Mouse (Mus musculus) myocyte (in vitro differentiated cells): ENCODE data around the gene Zfp526.
A peak's percentile ranks its signal among the peaks of the same experiment; 100 is the strongest.

Experiments used
- CEBPB ChIP-seq: IDR thresholded peaks from 2 replicates; pipeline ENCODE4 v1.6.1; 2011; ENCODE audit warnings: mild to moderate bottlenecking, moderate library complexity; ENCODE audit not compliant: poor library complexity, insufficient read depth, severe bottlenecking
- E2F4 ChIP-seq: IDR thresholded peaks from one replicate; pipeline ENCODE4 v1.6.1; 2011; ENCODE audit warnings: mild to moderate bottlenecking, control low read depth, moderate library complexity; ENCODE audit not compliant: insufficient read depth
- MAX ChIP-seq: IDR thresholded peaks from one replicate; pipeline ENCODE4 v1.6.1; 2011; ENCODE audit warnings: low read depth, mild to moderate bottlenecking, control low read depth
- MYOD1 ChIP-seq, 3 experiments: IDR thresholded peaks; one replicate each; pipeline ENCODE4 v1.6.1; 2011; ENCODE audit warnings: control low read depth in 2 of 3, low read depth in 2 of 3, mild to moderate bottlenecking in 2 of 3, moderate library complexity in 1 of 3; ENCODE audit not compliant: insufficient read length in 2 of 3, control insufficient read depth in 1 of 3
- MYOG ChIP-seq, 3 experiments: IDR thresholded peaks; one replicate each; pipeline ENCODE4 v1.6.1; 2011; ENCODE audit warnings: control low read depth in 2 of 3, low read depth in 2 of 3, mild to moderate bottlenecking in 2 of 3; ENCODE audit not compliant: insufficient read length in 2 of 3, control insufficient read depth in 1 of 3, insufficient read depth in 1 of 3
- POLR2A ChIP-seq: IDR thresholded peaks from one replicate; pipeline ENCODE4 v1.6.1; 2011; ENCODE audit warnings: low read depth, mild to moderate bottlenecking, control low read depth, moderate library complexity; ENCODE audit not compliant: insufficient read length
- POLR2AphosphoS2 ChIP-seq: IDR thresholded peaks from one replicate; pipeline ENCODE4 v1.6.1; 2011; ENCODE audit warnings: low read depth, control low read depth; ENCODE audit not compliant: insufficient read length
- USF1 ChIP-seq: IDR thresholded peaks from one replicate; pipeline ENCODE4 v1.6.1; 2011; ENCODE audit warnings: low read depth, mild to moderate bottlenecking, control low read depth, moderate library complexity

DNA sequence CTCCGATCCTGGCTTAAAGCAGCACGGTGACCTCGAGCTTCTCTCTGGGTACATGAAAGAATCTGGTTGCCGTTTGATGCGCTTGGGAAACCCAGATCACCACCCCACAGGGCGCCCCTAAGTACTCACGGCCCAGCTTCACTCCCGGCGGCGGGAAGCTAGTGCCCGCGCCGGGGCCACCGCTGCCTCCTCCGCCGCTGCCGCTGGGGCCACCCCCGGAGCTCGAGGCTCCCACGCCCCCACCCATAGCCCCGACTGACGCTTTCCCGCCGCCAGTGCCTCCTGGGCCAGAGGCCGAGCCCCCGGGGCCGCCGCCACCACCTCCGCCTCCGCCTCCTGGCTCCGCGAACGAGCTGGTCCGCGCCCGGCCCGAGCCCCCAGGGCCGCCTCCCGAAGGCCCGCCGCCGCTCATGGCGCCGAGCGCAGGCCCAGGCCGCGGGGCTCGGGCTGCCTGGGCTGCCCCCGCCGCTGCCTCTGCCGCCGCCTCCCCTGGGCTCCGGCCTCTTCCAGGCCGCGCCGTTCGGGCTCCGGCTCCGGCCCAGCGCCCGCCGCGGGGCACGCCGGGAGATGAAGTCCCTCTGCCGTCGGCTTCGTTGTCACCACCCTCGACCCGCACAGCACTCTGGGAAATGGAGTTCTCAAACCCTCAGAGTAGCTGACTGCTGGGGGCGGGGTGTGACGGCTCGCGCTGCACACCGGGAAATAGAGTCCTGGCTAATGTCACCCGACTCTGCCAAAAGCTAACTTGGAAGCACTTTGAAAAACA is 16.2 kb downstream of the Zfp526 start, which contains the start of gene Gsk3a:
- peak; percentile 73 for TF ChIP-seq POLR2A
- no peak for TF ChIP-seq E2F4
- no peak for TF ChIP-seq CEBPB
- no peak for TF ChIP-seq MAX
- peak; percentile 66 for TF ChIP-seq POLR2AphosphoS2
- no peak for TF ChIP-seq MYOG (IDR thresholded peaks at IDR 0.05; ENCODE audit: control insufficient read depth in 1 of 3, insufficient read depth in 1 of 3, insufficient read length in 2 of 3, low read depth in 2 of 3)
- no peak for TF ChIP-seq USF1
- no peak for TF ChIP-seq MYOD1 (IDR thresholded peaks at IDR 0.05; ENCODE audit: control insufficient read depth in 1 of 3, insufficient read length in 2 of 3, low read depth in 2 of 3)
